Mouse (Mus musculus) hindbrain, embryonic 14.5 days (tissue): ENCODE data around the gene Hyal2. TPM values are rescaled to one million over a fixed set of nuclear protein-coding genes. Genes with fewer than 3 reads are reported as not detected.
"Not testable (repeated sequence)": the region's sequence is repeated elsewhere in the genome, so short reads cannot be mapped to it uniquely, and the experiment has no call there.

Experiments used
- ATAC-seq: fragments of 200-750 bp; cut with Nextera tagmentation; 2 replicates; pipeline ENCODE4 v1.8.0; 2017; ENCODE audit warnings: moderate number of reproducible peaks, mild to moderate bottlenecking, moderate TSS enrichment, moderate library complexity; ENCODE audit not compliant: low FRiP score
- DNase-seq: peaks from one replicate; pipeline ENCODE4 v3.0.0-alpha.2; 2015; ENCODE audit warnings: low spot score
- H3K27ac ChIP-seq: fragments of 300-500 bp; sonication (generic); 2 replicates; pipeline ENCODE4 v1.5.1; 2014; ENCODE audit warnings: mild to moderate bottlenecking, moderate library complexity
- H3K27me3 ChIP-seq: fragments of 300-500 bp; sonication (generic); 2 replicates; pipeline ENCODE4 v1.6.1; 2014; ENCODE audit warnings: mild to moderate bottlenecking, low read length, mixed read lengths; ENCODE audit not compliant: control insufficient read depth, insufficient read depth
- H3K36me3 ChIP-seq: fragments of 300-500 bp; sonication (generic); replicated peaks from 2 replicates; pipeline ENCODE4 v1.6.1; 2014; ENCODE audit not compliant: control insufficient read depth, insufficient read depth
- H3K4me1 ChIP-seq: fragments of 300-500 bp; sonication (generic); replicated peaks from 2 replicates; pipeline ENCODE4 v1.6.1; 2014; ENCODE audit warnings: antibody characterized with exemption, low read length, mixed read lengths; ENCODE audit not compliant: control insufficient read depth, insufficient read depth
- H3K4me2 ChIP-seq: fragments of 300-500 bp; sonication (generic); replicated peaks from 2 replicates; pipeline ENCODE4 v1.6.1; 2014; ENCODE audit warnings: mild to moderate bottlenecking, moderate library complexity
- H3K4me3 ChIP-seq: fragments of 300-500 bp; sonication (generic); replicated peaks from 2 replicates; pipeline ENCODE4 v1.5.1; 2014; ENCODE audit warnings: mild to moderate bottlenecking, low read length
- H3K9ac ChIP-seq: fragments of 300-500 bp; sonication (generic); 2 replicates; pipeline ENCODE4 v1.6.1; 2014
- H3K9me3 ChIP-seq: fragments of 300-500 bp; sonication (generic); 2 replicates; pipeline ENCODE4 v1.6.1; 2016; ENCODE audit warnings: low read length; ENCODE audit not compliant: control insufficient read depth
- WGBS: fragments of 180-500 bp; shearing (Covaris S2); extraction: QIAGEN DNeasy Blood & Tissue Kit; methylation state at CpG from one replicate; pipeline ENCODE4 v1.1.7; 2014; 5-methylcytosine and 5-hydroxymethylcytosine counted together
- polyA plus RNA-seq: library from polyadenylated mRNA; unstranded; fragments of >200 nt; fragmentation: Nextera tagmentation; extraction: Ambion mirVana; gene quantifications from 2 replicates; pipeline ENCODE4 v1.2.1, GENCODE M21; 2014

Gene Hyal2
- polyA plus RNA-seq, 1 experiment from 2014 or later = 71.7 TPM

DNA sequence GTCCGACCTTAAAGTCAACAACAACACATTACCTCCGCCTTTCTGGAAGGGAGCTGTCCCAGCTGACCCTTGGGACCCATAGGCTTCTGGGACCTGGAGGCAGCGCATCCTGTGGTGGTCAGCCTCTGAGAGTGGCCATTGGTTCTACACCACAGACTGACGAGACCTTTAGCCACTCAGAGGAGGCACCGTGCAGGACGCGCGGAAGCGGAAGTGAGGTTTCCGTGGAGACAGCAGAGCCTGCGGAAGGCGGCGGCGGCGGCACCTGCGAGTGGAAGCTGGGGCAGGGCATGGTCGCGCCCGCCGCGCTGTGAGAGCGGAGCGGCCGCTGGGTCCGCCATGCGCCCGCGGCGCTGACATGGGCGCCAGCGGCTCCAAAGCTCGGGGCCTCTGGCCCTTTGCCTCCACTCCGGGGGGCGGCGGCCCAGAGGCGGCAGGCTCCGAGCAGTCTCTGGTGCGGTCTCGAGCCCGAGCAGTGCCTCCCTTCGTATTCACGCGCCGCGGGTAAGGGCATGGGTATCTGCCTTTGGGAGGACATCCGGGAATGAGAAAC, 4.6 kb upstream of the Hyal2 start, which contains the start of gene Tusc2:
Gene Tusc2 (plus strand): TSS at position 227 of the 553 bp plus-strand sequence.
- peak within 1 kb of the TSS; percentile 75 for H3K4me3 ChIP-seq
- DNase-seq = peak; percentile 90
- peak within 1 kb of the TSS; percentile 95 for H3K4me2 ChIP-seq
- no peaks in the 10 kb centered on the region for H3K9me3 ChIP-seq
- H3K27me3 ChIP-seq = no peaks in the 10 kb centered on the region
- H3K9ac ChIP-seq = peak within 1 kb of the TSS; percentile 76
- ATAC-seq = peak; percentile 94
- peaks cover 62% of the 10 kb centered on the region for H3K36me3 ChIP-seq
- under 1% methylated on average over 46 of the region's 46 CpGs for WGBS
- peak within 1 kb of the TSS; percentile 55; the same call in 1 of the 2 replicates for H3K27ac ChIP-seq
- peaks cover 14% of the 10 kb centered on the region for H3K4me1 ChIP-seq

DNA sequence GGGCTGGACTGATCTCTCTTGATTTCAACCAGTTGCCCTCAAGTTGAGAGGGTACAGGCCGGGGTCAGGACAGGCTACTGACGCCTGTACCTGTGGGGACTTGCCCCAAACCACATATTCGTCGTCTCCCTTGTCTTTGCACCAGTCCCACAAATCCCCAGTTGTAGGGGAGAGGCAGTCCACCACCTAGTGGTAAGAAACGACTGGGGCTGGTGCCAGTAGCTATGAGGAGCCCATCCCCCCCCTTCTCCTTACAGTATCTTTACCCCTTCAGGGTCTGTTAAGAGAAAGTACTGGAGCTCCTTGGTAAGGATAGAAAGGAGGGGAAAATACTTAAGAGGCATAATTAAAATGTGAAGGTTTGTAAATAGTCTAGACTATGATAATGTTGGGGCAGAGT, 2.2 kb upstream of the Hyal2 start:
- H3K4me1 ChIP-seq = peaks cover 25% of the 10 kb centered on the region
- not testable (repeated sequence) for H3K4me3 ChIP-seq, H3K9ac ChIP-seq, H3K27me3 ChIP-seq, H3K9me3 ChIP-seq, DNase-seq, H3K27ac ChIP-seq, H3K4me2 ChIP-seq, ATAC-seq
- 57% methylated on average over 5 of the region's 5 CpGs for WGBS
- H3K36me3 ChIP-seq = peaks cover 41% of the 10 kb centered on the region

DNA sequence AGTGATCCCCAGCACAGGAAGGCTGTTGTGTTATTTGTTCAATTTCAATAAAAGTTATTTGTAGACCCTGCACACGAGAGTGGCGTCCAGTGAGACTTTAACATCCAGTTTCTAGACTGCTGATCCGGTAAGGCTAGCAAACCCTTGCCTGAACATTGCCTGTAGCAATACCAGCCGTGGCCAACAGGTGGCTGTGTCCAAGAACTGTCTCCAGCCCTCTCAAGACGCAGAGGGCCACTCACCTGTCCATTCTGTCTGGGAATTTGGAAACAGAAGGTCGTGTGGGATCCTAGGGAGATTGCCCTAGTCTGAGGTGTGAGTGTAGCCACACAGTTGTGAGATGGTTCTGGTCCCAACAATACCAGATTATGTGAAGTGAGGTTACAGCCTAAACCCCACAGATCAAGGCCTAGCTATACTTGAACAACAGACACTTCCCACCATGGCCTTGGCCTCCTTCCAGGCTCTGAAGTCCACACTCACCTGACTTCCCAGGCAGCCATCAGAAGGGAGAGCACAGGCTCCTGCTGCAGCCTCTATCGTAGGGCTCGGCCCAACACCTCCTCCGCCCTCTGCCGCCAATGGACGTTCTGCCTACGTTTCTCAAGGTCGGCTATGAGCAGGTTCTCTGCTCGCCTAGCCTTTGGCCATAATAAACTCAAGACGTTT, 1.6 kb upstream of the Hyal2 start:
- no peak overlapping the region for H3K9ac ChIP-seq
- no peaks in the 10 kb centered on the region for H3K9me3 ChIP-seq
- no peak overlapping the region for H3K27ac ChIP-seq
- DNase-seq (peak; percentile 73), ATAC-seq (no peak)
- peak overlapping the region; percentile 13 for H3K4me2 ChIP-seq
- peaks cover 31% of the 10 kb centered on the region for H3K4me1 ChIP-seq
- peaks cover 41% of the 10 kb centered on the region for H3K36me3 ChIP-seq
- 61% methylated on average over 15 of the region's 15 CpGs for WGBS
- H3K27me3 ChIP-seq = no peaks in the 10 kb centered on the region
- H3K4me3 ChIP-seq = no peak overlapping the region

DNA sequence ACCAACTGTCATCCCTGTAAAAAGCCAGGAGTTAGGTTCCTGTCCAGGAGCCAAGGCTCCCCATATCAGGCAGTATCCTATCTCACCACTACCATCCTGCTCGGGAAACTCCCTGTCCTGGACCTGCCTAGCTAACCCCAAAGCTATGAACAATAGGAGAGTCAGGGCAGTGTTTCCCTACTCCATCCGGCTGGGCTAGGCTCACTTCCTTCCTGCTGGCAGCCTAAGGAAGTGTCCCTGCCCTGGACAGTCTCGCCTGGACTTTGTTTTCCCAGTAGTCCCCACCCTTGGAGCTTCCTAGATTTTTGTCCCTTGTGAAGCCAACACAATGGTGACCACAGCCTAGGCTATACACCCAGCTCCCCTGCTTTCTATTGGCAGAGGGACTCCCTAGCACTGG, 890 bp upstream of the Hyal2 start:
- Histone ChIP-seq H3K4me3 (no peak overlapping the region), H3K4me1 (peaks cover 38% of the 10 kb centered on the region), H3K9ac (no peak overlapping the region), H3K9me3 (no peaks in the 10 kb centered on the region), H3K4me2 (peak overlapping the region; percentile 83), H3K27ac (peak overlapping the region; percentile 73; the same call in 1 of the 2 replicates), H3K27me3 (no peaks in the 10 kb centered on the region), H3K36me3 (peaks cover 41% of the 10 kb centered on the region)
- ATAC-seq (no peak), DNase-seq (no peak)
- 71% methylated on average over 3 of the region's 3 CpGs for WGBS

DNA sequence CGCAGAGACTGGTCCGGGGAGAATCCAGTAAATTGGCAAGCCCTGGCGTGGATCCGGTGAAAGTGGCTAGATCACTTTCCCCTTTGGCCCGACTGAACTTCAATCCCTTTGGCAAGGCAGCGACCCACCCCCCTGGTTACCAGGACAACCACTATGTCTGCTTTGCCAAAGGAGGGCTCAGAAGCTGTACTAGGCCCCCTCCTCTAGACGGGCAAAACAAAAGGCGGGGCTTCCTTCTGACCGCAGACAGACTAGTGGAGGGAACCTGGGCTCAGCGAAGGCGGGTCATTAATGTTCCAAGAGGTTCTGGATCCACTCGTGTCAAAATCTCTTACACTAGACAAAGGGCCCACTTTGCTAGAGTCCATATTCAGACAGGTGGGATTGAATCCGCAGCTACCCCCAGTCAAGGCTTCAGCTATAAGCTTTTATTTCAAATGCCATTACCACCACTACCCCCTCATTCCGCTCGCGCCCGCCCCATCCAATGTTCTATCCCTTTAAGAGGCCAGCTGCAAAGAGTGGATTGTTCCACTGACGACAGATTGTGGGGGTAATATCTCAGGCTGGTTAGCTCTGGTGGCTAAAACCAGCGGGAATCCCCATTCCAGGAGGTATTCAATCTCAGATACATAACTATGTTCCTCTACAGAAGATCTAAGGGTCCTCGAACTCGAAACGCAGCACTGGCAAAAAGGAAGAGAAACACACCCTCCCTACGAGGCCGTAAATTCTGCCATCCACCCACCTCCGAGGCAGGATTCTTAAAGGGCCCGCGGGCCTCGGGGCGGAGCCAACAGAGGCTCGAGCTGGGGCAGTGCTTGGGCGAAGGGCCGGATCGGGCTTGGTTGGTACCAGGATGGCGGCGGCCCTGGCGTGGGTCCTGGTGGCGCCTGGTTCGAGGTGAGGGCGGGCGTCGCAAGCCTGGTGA, 851 bp downstream of the Hyal2 start:
- peak overlapping the region; percentile 87 for H3K9ac ChIP-seq
- WGBS = under 1% methylated on average over 41 of the region's 41 CpGs
- H3K27ac ChIP-seq = peak overlapping the region; percentile 73
- DNase-seq (peak; percentile 88), ATAC-seq (peak; percentile 86)
- H3K27me3 ChIP-seq = no peaks in the 10 kb centered on the region
- H3K4me2 ChIP-seq = peak overlapping the region; percentile 83
- peak overlapping the region; percentile 82 for H3K4me3 ChIP-seq
- no peaks in the 10 kb centered on the region for H3K9me3 ChIP-seq
- peaks cover 38% of the 10 kb centered on the region for H3K4me1 ChIP-seq
- H3K36me3 ChIP-seq = peaks cover 53% of the 10 kb centered on the region

DNA sequence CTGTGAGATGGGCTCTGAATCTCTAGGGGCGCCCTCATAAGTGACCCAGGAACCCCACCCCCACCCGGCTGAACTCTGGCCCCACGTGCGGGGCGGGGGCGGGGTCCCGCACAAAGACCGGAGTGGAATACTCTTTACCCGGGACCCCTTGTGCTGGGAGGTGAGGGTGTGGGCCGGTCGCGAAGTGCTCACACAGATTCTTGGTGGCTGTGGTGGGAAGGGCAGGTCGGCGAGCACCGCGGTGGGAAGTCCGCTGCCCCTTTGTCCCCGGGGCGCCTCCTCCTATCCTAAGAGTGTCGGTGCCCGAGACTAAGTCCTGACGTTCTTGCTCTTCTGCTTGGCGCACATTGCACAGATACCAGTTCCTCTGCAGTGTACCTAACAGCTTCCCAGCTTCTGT, 1.5 kb downstream of the Hyal2 start:
- Histone ChIP-seq H3K27me3 (no peaks in the 10 kb centered on the region), H3K36me3 (peaks cover 56% of the 10 kb centered on the region), H3K9me3 (no peaks in the 10 kb centered on the region), H3K4me3 (peak overlapping the region; percentile 82), H3K4me2 (peak overlapping the region; percentile 83), H3K27ac (peak overlapping the region; percentile 73), H3K4me1 (peaks cover 33% of the 10 kb centered on the region), H3K9ac (peak overlapping the region; percentile 87)
- DNase-seq (no peak), ATAC-seq (peak; percentile 28)
- WGBS = 0% methylated on average over 23 of the region's 23 CpGs

DNA sequence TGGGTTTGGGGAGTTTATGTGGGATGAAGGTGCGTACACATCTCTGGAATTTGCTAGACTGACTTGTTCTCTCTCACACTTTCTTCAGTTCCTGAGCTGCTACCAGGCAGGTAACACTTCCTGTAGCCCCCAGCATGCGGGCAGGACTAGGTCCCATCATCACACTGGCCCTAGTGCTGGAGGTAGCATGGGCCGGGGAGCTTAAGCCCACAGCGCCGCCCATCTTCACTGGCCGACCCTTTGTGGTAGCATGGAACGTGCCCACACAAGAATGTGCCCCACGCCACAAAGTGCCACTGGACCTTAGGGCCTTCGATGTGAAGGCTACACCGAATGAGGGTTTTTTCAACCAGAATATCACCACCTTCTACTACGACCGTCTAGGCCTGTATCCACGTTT, 2.3 kb downstream of the Hyal2 start:
- Histone ChIP-seq H3K27ac (peak overlapping the region; percentile 73), H3K4me2 (peak overlapping the region; percentile 83), H3K9ac (peak overlapping the region; percentile 87), H3K4me3 (peak overlapping the region; percentile 82), H3K27me3 (no peaks in the 10 kb centered on the region), H3K4me1 (peaks cover 33% of the 10 kb centered on the region), H3K9me3 (no peaks in the 10 kb centered on the region), H3K36me3 (peaks cover 61% of the 10 kb centered on the region)
- WGBS = 52% methylated on average over 13 of the region's 13 CpGs
- ATAC-seq (no peak), DNase-seq (no peak)

DNA sequence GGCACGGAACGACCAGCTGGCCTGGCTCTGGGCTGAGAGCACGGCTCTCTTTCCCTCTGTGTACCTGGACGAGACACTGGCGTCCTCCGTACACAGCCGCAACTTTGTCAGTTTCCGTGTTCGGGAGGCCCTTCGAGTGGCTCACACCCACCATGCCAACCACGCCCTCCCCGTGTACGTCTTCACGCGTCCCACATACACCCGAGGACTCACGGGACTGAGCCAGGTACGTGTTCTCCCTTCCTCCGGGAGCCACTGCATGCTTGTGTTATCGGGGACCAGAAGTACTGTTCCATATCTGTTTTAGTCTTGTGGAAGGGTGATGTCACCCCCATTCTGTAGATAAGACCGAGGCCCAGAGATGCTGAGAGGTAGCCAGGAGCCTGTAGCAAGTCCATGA, 3.1 kb downstream of the Hyal2 start:
- H3K27ac ChIP-seq = no peak overlapping the region
- H3K4me3 ChIP-seq = peak overlapping the region; percentile 82; the same call in 1 of the 2 replicates
- H3K9ac ChIP-seq = peak overlapping the region; percentile 87; the same call in 1 of the 2 replicates
- no peaks in the 10 kb centered on the region for H3K27me3 ChIP-seq
- DNase-seq = no peak
- H3K4me2 ChIP-seq = peak overlapping the region; percentile 83
- no peaks in the 10 kb centered on the region for H3K9me3 ChIP-seq
- ATAC-seq = no peak
- WGBS = 94% methylated on average over 21 of the region's 21 CpGs
- H3K4me1 ChIP-seq = peaks cover 33% of the 10 kb centered on the region
- H3K36me3 ChIP-seq = peaks cover 52% of the 10 kb centered on the region
